Mouse (Mus musculus): ENCODE results near the gene Cc2d2b. TPM values are rescaled to one million over a fixed set of nuclear protein-coding genes. Genes with fewer than 3 reads are reported as not detected.

The Cc2d2b gene
- total RNA-seq, 1 experiment from 2014 or later: 0.27 TPM

GRCm38 (mm10) chr19:40834436-40834835 is 85.9 kb downstream of the Cc2d2b start:
- DNase-seq: no peak

GRCm38 (mm10) chr19:40838205-40838604 is 89.7 kb downstream of the Cc2d2b start:
- DNase-seq: no peak

GRCm38 (mm10) chr19:40840303-40840702 is 91.8 kb downstream of the Cc2d2b start:
- DNase-seq: no peak

GRCm38 (mm10) chr19:40841083-40841482 is 92.5 kb downstream of the Cc2d2b start:
- no peak for DNase-seq

- no peak for DNase-seq
Measured at GRCm38 (mm10) chr19:40841593-40841992, 93.0 kb downstream of the Cc2d2b start.

GRCm38 (mm10) chr19:40844731-40845130 is 96.2 kb downstream of the Cc2d2b start:
- no peak for DNase-seq

GRCm38 (mm10) chr19:40849391-40849790 is 100.8 kb downstream of the Cc2d2b start:
- DNase-seq: no peak

- DNase-seq: no peak
Measured at GRCm38 (mm10) chr19:40859555-40859954, 111.0 kb downstream of the Cc2d2b start.

GRCm38 (mm10) chr19:40868284-40868683 is 119.7 kb downstream of the Cc2d2b start:
- DNase-seq: no peak

- no peak for DNase-seq
Measured at GRCm38 (mm10) chr19:40869425-40870105, 121.0 kb downstream of the Cc2d2b start.

- peak; percentile 89 for DNase-seq
Measured at GRCm38 (mm10) chr19:40872955-40873665, 124.6 kb downstream of the Cc2d2b start.

Other genes starting within 250 kb of the Cc2d2b start
- gene Sorbs1, start 235.0 kb upstream of the Cc2d2b start, total RNA-seq (2021): 66.4 and 76.7 TPM in 2 replicates
- 21.0 and 30.4 TPM in 2 replicates for gene Aldh18a1, start 160.3 kb upstream of the Cc2d2b start, total RNA-seq (2021)
- 6.7 and 8.4 TPM in 2 replicates for gene Tctn3, start 136.5 kb upstream of the Cc2d2b start, total RNA-seq (2021)
- 19.6 and 20.3 TPM in 2 replicates for gene Entpd1, start 136.4 kb upstream of the Cc2d2b start, total RNA-seq (2021)
- 8.1 and 8.8 TPM in 2 replicates for gene Ccnj, start 82.5 kb downstream of the Cc2d2b start, total RNA-seq (2021)
- 13.2 and 15.7 TPM in 2 replicates for gene Zfp518a, start 146.0 kb downstream of the Cc2d2b start, total RNA-seq (2021)
- 0.91 TPM in 1 of 2 replicates, not detected in the other for gene Blnk, start 245.8 kb downstream of the Cc2d2b start, total RNA-seq (2021)

Measured in adrenal gland, postnatal 25 days (tissue).